Mouse (Mus musculus) cerebellum, adult 8-10 months (tissue): ENCODE data around the gene Ebf1.

Source experiments
- DNase-seq: peaks from one replicate; pipeline ENCODE4 v3.0.0; 2022

Gene Ebf1

DNA sequence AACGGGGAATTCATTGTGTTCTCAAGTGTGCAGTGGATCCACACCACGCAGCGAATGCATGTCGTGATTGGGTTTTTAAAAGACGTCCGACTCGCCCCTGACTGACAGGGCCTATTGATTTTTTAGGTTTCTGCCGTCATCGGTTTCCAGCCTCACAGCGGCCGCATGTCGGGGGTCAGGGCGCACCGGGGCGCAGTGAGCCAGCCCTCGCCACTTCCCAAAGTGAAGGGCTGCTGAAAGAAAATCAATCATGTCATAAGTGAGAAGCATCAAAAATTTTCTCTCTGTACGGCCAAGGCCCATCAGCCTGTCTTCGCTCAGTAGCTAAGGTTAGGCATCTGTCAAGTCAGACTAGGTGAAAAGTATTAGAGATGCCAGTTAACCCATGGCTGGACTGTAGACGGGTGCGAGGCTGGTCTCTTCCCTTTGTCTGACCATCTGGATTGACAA, 124.0 kb downstream of the Ebf1 start:
- no peak for DNase-seq

DNA sequence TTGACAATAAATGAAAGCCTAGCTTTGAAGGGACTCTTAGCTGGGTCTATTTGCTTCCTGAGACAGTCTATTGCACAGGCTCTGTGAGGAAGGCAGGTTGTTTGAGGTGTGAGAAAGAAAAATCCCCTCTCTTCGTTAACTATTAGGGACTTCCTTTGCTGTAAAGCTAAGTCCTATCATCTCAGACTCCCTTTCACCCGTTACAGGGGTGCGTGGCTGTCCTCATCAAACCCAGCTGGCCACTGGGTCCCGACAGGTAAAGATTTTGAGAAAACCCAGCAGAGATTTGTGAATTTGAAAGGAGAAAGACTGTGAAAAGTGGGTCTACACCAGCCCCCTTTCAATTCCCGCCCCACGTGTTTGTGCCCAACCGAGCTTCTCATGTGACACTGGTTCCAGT, 127.3 kb downstream of the Ebf1 start:
- DNase-seq = no peak

DNA sequence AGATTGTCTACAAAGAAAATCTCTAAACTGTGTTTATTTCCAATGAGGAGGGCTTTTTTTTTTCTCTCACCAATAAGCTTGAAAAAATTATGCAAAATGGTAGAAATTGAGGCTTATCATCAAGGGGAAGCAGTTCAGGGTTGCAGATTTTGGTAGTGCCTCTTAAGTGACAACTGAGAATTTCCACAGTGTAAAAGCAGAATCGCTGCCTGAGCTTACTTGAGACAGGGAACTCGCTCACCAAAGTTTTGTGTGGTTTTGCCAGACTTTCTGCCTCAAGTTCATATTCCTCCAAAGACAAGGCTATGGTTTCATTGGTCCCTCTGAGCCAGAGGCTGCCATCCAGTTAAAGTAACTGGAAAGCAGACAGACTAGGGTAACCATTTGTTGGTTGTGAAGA, 128.8 kb downstream of the Ebf1 start:
- DNase-seq = no peak

DNA sequence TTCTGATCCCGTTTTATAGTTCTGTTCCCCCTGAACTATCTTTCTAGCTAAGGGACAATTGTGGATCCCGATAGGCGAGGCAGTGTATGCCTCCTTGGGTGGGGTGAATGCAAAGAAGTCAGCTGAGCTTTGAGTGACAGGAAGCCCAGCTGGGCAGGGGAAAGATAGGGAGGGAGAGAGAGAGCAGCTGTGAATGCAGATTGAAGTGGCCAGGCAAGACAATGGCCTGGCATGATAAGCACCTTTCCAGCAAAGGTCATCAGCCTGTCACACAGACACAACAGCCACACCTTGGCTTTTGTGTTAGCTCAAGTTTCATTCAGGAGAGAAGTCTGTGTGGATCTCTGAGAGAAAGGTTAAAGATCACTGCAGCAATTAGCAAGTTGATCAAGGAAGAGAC, 129.6 kb downstream of the Ebf1 start:
- DNase-seq = no peak

DNA sequence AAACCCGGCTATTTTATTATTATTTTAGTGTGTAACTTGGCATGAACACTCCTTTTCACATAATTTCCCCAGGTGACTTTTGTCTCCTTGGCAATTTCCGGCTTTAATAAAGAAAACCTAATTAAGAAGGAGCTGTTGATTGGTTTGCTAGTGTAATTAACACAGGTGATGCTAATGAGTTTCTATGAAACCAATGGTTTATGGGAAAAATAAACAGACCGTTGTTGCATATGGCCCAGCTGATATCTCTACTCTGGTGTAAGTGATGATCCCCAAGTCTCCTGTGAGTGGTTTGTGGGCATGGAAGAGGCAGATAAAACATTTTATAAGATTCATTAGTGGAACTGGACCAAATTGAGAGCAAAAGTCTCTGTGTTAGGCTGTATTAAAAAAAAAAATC, 132.2 kb downstream of the Ebf1 start:
- DNase-seq = no peak

DNA sequence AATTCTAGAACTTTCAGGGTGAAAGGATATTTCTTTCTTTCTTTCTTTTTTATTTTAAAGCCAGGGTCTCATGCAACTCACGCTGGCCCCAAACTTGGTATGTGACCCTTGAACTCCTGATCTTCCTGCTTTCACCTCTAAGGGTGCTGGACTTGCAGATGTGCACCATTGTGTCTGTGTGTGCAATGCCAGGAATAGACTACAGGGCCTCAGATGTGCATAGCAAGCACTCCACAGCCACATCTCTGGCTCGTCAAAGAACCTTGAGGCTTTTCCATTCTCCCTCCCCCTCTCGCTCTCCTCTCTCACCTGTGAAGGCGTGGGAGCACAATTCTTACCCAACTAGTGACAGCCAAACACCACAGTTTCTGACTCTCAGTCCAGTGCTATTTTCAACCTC, 137.2 kb downstream of the Ebf1 start:
- DNase-seq = no peak

DNA sequence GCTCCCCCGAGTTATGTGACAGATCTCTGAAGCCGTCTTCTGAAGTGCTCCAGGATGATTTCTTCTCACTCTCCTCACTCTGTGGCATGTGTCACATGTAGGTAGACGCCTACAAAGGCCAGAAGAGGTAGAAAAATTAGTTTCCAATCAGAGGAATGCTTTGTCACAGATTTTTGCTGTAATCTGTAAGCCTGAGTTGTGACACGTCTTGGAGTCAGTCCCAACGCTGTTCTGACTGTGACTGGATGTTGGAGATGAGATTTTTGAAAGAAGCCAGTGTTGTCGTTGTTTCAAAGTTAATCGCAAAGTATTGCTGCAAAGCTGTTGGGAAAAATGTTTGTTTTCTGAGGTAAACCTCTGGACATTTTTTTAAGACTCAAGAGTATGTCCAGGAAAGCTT, 139.2 kb downstream of the Ebf1 start:
- DNase-seq = no peak

DNA sequence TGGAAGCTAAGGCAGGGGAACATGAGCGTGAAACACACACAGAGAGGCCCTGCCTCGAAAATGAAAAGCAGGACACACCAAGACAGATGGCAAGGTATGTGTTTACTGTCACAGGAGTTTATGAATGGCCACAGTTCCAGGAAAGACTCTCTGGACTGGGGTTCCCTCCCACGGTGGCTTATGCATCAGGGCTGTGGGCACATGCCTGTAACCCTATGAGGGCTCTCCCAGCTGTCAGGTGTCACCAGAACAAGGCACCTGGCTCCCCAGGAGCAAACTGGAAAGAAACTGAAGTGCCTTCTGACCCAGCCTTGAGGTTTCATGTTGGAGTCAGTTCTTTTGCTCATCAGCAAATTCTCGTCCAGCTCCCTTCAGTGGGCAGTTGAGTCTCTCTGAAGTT, 141.7 kb downstream of the Ebf1 start:
- no peak for DNase-seq

DNA sequence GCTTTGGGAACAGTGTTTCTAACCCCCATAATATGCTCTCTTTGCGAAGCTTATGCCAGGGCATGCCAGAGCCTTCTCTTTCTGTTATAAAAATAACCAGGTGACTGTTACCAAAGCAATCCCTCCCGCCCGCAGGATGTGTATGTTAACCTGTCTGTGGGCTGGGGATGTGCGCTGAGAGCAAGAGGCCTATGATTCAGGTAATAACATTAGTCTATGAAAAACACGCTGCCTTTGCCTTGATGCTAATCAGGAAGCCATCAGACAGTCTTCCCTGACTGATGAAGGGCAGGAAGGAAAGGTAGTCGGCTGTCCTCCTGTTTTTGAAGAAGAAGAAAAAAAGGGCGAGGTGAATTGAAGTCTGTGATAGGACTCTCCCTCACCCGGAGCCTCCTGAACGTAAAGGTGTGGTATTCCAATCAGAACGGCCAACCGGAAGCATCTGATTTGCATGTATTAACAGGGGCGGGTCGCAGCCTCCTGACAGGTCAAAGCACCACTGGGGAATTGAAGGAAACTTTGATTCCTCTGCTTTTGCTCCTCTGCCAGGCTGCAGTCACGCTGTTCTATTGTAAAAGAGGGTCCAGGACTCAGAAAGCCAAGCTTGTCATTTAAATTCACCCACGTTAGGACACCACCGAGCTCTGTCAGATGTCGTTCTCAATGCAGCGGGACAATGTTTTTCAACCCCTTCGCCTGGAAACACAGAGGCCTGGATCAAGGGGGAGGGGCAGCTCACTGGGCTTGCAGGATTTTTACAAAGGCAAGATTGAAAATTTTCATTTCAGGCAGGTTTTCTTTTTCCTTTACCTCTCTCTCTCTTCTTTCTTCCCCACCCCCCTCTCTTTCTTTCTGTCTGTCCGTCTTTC, 144.2 kb downstream of the Ebf1 start:
- no peak for DNase-seq

DNA sequence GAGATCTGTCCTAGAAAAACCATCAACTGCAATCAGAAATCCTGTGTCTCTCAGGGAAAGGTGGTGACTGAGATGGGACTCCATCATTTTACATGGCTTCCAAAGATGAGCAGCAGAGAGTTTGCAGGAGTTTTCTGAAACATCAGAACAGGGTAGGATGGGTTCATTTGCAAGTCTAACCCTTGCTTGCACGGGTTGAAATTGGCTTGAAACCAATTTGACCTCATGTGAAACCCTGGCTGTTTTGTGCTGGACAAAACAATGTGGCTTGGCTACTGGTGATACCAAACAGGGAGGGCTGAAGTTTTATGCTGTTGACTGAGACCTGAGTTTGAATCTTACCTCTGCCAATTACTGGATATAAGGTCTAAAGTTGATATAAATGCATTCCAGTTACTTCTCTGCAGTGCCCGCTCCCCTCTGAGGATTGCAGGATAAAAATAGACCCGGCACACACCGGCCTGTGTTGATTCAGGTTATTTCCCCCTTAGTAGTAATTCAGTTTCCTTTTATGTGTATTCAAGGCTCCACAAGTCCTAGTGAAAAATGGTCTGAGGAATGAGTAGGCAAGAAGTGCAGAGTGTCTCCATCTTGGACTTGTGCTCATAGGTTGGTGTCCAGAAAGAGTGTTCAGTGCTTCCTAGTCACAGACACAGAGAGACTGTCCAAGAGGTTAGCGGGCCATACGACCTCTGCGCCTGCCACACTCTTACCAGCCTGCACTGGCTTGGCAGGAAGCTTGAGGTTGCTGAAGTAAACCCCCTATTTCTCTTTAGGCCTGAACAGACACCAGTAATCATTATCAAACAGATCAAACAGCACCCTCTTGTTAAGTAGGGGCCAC, 147.1 kb downstream of the Ebf1 start:
- no peak for DNase-seq

DNA sequence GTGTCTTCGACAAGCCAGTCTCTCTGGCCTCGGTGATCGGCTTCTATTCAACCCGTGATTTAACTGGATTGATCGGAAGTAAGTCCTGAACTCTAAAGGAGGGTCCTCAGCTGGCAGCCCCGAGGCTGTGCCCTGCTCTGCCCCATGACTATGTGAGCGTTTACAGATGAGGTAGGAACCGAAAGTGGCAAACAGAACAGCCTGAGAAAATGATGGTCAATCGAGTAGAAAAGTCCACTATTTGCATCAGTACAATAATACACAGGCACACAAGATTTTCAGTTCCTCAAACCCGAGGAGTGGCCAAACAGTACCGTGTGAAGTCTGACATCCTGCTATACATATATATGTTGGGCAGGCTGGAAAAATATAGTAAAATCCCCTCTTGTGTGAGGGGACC, 147.9 kb downstream of the Ebf1 start:
- DNase-seq = no peak

DNA sequence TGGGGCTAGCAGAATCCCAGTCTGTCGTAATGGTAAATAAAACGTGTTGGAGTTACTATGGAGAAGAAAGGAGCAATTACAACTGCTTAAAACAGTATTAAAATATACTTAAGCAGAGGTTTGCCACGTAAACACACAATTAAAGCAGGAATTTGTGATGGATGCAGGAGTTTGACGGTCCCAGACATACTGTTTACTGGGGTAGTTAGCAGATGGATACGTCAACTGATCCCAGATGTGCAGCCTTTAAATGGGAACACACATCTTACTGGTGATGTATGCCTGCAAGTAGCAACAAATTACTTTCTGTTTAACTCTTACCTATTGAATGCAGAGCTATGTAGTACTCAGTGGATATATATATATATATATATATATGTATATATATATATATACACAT, 149.1 kb downstream of the Ebf1 start:
- no peak for DNase-seq

DNA sequence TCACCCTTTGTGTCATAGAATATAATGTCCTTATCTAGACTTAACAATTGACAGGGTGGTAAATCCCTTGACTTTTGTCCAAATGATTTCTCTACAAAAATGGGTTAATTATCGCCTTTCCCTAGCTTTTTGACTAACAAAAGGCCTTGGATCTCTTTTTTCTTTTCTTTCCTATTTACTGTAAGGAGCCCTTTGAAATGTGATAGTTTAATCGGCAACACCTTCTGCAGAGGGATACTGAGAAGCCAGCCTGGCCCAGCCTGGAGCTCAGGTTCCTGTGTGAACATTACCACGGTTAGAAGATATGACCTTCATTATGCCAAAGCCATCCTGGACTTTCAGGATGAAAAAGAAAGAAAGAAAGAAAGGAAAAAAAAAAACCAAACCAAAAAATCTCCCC, 150.2 kb downstream of the Ebf1 start:
- DNase-seq = no peak

DNA sequence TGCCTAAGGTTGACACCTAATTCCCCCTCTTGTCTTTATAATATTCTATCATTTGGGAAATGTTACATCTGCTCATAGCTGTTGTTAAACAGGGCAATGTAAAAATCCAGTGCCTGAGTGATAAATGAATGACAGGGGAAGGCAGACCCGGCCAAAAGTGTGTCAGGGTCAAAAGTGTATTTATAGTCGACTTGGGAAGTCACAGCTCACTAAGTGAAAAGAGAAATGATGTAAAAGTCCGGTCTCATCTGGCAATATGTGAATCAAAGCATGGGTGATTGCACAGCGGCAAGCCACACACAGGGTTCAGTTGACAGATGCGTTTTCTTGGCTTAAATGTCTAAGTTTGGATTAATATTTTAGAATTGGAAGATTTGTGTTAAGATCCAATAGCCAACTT, 151.2 kb downstream of the Ebf1 start:
- no peak for DNase-seq

DNA sequence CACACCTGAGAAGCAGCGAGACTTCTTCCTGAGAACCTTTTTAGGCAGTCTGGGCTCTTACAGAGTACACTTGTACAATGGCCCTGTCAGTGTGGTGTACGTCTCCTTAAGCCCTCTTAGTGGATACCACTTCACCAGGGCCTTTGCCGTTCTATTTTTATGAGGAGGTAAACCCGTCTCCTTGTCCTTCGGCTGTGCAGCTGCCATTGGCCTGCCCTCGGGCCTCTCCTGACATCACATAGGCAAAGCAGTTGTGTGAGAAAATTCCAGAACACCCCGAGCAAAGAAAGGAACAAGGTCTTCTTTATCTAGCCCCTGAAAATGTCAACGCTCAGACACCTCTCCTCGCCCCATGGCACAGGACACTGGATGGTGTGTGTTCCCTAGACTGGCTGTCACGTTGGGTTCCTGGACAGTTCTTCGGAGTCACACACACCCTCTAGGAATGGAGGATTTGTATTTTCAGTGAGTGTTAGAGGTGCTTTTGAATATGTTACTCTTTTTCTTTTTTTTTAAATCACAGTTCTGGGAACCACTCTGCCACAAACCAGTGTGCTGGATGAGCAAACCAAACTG, 154.0 kb downstream of the Ebf1 start:
- DNase-seq = no peak

DNA sequence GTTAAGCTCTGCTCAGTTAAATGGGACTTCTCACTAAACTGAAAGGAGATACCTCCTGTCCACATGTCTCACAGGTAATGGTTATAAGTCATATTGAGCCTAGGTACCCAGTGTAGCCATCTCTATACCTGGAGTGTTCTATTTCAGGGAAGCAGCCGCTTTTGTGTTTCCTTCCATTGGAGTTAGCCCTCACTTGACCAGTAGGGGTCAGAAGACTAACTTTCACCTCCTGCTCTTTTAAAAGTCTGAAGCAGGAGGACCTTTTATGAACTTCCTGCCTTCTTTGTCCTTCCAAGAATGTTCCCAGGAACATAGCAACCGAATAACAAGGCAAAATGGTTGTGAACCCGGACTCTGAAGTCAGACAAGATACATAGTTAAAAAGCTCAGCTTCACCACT, 157.3 kb downstream of the Ebf1 start:
- no peak for DNase-seq

DNA sequence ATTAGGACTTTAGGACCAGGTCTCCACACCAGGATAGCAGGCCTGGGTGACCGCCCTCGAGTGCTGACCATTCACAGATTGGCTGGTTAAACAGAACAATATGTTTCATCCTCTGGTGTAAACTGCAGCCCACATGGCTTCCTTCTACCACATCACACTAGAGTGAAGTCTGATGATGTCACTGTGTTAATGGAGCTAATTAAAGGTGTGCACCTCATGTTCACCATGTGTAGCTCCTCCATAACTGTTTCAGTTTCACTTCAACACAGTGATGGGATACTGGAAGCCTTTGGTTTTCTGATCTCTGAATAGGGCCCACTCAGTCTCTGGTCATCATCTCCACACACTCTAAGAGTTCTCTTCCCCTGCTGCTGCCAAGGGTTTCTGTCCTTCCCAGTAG, 158.4 kb downstream of the Ebf1 start:
- no peak for DNase-seq

DNA sequence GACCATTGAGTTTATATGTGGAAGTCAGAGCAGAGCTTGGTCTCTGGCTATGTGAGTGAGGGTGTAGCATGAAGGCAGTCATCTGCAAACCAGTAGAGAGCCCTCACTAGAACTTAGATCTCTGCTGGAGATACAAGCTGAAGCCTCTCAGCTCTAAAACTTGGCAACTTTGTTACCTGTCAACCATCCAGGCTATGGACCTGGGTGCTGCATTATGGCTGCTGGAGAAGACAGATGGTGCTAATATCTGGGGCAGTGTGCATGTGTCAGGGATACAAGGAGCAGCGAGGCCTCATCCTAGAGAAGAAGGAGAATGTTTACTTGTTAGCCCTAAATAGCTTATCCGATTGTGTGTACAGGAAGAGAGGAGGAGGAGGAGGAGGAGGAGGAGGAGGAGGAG, 159.4 kb downstream of the Ebf1 start:
- DNase-seq = peak; percentile 34

DNA sequence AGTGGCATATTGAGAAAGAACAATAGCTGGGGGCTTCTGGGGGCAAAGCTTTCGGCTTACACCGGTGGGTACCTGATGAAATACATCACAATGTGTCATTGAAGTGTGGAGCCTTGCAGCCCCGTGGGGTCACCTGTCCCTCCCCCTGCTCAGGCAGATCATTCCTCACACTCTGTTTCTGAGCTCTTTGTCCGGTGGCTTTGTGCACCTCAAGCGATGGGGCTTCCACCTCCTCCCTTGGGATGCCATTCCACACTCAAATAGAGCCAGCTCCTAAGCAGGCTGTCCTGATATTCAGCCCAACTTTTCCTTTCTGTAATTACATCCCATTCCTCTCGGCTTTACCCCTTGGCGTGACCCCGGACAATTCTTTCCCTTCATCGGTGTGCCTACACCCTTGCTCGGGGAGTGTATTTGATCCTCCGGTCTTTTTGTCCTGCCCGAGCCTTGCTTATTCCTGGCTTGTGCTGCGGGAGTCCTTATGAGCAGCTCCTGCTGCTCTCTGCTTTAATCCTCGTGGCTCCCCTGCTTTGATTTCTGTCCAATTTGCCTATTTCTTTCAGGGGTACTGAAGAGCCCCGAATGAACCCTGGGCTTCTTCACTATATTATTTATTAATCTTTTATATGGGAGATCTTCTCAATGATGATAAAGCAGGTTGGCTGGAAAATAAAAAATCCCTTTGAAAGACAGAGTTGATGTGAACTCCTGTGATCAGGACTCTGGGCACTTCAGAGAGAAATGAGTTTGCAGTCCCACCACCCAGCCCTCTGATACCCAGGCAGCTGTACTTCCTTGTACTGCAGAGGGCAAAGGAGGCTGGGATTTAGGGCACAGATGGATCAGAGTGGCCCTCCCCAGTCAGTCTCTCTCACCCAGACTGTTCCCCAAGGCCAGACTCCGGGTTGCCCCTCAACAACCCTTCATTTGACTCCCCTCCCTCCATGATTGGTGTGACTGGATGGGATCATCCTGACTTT, 160.5 kb downstream of the Ebf1 start:
- DNase-seq = no peak

DNA sequence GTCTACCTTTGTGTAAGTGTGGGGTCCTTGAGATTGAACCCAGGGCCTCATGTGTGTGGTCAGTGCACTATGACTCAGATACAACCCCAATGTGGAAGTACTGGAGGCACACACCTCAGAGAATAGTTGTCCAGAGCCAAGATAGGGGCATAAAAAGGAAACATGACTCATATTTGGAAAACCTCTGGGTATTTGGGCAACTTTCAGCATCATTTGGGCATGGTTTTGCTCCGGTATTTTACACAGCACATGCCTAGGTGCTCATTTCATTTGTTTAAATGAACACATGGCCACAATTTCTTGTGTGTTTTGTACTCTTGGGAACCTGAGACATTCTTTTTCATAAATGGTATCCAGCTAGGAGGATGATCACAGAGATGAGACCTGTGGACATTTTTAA, 161.9 kb downstream of the Ebf1 start:
- no peak for DNase-seq

DNA sequence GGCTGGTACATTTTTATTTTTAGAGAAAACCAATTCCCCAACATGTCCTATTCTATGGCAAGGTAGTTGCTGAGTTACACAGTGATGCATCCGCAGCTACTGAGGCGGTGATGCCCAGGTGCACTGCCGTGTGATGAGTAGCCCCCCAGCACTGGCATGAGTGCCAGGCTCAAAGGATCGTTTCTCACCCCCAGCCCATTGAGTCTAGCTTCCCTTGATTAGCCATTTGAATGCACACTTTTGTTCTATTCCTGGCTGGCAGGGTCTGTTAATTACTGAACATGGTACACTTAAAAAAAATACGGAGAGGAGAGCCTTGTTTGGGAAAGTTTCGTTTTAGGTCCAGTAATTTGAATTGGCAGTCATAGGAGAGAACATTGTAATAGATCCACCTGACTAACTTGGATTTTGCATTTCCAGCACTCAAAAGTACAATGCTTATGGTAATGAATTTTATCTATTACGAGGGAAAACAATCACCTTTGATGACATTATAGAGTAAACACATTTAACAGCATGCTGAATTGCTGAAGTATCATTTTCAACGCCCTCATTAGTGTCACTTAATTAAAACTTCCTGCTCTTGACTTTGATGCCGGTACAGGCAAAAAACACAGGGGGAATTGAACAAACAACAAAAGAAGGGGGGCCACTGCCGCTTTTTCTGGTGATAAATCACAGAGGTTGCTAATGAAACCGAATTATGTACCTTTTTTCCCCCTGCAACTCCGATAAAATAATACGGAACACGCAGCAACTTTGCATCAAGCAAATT, 167.3 kb downstream of the Ebf1 start:
- DNase-seq = no peak

DNA sequence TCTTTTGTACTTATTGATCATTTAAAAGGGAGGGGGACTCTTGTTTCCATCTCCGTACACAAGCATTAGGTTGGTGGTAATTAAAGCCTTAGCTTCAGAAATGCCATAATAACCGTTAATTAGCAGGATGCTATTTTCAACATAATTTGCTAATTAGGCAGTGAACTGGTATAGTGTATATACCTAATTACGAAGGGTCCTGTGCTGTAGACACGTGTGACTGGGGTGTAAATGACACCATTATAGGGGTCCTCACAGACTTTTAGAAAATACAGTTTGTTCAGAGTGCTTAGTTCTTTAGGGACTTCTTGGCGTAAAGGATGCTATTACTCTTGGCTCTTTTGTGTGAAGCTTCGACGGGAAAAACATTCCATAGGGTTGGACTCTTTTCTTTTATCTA, 167.9 kb downstream of the Ebf1 start:
- no peak for DNase-seq
